Mouse (Mus musculus): Measurements from ENCODE around the gene Mall.

Gene Mall

GRCm38 (mm10) chr2:127729671-127730070, at the start of gene Mall:
Gene Mall (minus strand): TSS chr2:127729932.
- no peak for DNase-seq (ENCODE audit: low spot score)

DNA sequence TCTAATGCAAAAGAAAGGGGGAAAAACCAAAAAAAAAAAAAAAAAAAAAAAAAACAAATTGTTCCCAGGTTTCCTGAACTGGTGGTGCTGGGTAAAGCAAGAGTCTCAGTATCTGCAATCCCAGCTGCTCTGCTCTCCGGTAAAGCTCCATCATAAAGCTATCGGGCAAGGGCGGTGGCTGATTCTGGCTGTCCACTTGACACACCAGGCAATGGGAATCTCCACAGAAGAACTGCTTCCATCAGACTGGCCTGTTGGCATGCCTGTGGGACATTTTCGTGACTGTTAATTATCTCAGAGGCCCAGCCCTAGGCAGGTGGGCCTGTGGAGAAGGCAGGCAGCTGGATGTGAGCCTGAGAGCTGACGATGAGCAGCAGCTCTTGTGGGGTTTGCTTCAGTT, 48.7 kb upstream of the Mall start:
- DNase-seq (ENCODE audit: low spot score) = no peak

DNA sequence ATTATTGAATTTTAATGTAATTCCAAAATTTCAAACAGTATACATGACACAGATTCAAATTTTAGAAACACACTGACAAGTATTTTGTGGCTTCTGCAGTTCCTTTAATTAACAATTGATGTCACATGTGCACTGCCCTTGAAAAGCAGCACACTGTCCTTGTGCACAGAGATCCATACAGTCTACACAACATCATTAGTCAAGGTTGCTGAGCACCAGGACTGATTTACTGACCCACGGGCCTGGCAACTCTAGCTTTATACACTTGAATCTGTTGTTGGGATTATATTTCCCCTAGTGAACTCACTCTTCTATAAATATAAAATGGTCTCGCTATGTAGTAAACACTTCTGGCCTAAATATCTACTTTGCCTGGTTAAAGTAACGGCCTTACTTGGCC, 45.3 kb upstream of the Mall start:
- no peak for DNase-seq (ENCODE audit: low spot score)

- DNase-seq (ENCODE audit: low spot score) = no peak
These were observed 44.8 kb upstream of the Mall start for GRCm38 (mm10) chr2:127774578-127774941.

DNA sequence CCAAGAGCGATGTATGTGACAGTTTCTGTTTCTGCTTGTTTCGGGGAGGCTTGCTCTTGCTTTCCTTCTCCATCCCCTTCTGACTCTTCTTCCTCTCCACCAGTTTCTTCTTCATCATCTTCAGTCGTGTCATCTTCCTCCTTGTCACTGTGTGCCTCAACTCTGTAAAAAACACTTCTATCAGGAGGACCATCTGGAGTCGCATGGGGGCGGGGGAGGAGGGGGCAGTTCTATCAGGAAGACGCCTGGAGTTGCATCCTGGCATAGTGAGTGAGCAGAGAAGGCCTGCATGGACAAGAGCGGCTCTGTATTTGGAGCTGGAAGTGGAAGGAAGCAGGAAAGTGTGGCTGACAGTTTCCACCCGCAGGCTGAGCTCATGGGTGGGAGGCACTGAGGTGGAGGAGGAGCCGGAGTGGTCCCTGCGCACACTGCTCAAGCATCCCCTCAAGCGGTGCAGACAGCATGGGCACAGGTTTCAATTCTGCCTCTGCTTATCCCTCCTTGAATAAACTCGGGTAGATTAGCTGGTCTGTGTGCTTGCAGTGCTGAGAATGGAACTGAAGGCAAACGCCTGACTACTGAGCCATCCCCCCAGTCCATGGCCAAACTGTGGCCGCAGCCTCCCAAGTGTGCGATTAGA, 44.3 kb upstream of the Mall start:
- no peak for DNase-seq (ENCODE audit: low spot score)

DNA sequence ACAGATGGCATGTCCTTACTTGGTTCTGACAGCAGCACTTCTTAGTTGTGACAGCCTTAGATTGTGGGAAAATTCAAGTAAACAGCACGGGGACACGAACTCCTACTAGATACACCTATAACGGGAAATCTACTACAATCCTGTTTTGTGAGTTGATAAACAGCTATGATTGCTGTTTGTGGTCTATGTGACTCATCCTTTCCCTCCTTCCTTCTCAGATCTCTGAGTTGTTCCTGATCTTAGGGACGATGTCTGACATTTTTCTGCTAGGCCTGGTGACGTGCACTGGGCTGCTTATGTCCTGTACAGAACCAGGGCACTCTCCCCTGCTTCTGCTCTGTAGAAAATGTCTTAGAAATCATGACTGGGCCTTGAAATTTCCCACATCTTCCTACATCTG, 31.9 kb upstream of the Mall start:
- DNase-seq (ENCODE audit: low spot score) = no peak

DNA sequence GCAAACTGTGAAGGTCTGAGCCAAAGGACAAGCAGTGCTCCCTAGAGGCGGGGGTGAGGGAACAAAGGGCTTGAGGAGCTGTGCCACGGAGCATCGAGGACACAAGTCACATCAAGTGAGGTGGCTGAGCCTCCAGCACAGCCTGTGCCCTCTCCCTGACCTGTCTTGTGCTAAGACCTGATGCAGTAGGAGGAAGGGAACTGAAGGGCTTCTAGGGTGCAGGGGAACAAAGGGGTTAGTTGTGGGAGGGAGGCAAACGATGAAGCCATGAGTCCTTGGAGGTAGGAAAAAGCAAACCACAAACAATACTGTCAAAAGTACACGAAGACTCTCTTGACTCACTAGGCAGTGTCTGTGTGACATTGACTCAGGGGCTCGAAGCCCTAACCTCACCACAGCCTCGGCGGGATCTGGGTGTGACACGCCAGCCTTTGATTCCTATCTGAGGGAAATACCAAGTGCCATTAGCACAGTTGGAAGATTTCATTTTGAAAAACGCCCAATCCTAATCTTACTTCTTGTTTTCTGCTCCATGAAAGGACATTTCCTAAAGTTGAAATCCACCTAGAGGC, 30.8 kb upstream of the Mall start:
- no peak for DNase-seq (ENCODE audit: low spot score)

DNA sequence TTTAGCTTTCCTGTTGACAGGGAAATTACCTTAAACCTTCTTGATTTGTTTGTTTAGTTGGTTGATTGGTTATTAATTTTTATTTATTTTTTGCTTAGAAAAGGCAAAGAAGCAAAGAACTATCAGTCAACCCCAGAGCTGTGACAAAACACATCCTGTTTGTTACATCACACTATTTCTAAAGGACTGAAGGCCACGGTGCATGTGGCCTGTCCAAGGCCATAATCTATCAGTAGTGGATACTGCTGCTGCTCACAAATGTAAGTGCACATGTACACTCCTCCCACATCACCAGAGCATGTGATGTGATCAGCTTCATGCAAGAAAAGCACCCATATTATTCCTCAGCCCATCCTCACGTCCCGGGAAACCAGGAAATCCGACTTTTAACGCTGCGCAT, 30.3 kb upstream of the Mall start:
- no peak for DNase-seq (ENCODE audit: low spot score)

GRCm38 (mm10) chr2:127759157-127759880, 29.6 kb upstream of the Mall start:
- DNase-seq (ENCODE audit: low spot score) = no peak

DNA sequence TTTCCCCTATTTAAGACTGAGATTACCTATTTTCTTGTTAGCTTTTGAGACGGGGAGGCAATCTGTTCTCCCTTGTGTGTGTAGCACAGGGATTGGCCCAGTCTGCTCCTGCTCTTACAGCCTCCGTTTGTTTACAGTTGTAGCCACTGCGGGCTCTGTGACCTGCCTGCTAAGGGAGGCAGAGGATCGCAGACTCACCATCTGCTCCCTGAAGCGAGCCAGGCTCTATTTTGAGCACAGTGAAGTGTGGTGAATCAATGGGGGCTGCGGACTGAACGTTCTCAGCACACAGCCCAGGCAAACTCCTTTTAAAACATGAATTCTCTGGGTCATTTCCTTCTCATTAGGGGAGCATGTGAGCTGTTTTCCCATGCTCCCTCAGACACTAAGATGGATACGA, 27.4 kb upstream of the Mall start:
- peak; percentile 52 for DNase-seq (ENCODE audit: low spot score)

DNA sequence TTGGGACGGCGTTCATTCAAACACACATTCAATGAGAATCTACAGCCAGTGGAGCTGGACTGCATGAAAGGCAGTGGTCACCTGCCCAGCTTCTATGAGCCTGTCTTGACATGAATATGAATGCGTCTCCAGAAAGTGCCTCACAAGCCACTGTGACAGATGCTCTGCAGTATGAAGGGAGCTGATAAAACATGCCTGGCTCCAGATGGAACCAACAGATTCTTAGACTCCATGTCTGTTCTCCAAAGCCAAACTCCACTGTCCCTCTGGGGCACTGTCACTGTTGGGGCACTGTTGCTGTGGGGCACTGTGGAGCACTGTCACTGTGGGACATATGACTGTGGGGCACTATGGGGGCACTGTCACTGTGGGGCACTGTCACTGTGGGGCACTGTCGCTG, 24.4 kb upstream of the Mall start:
- DNase-seq (ENCODE audit: low spot score) = peak; percentile 21

DNA sequence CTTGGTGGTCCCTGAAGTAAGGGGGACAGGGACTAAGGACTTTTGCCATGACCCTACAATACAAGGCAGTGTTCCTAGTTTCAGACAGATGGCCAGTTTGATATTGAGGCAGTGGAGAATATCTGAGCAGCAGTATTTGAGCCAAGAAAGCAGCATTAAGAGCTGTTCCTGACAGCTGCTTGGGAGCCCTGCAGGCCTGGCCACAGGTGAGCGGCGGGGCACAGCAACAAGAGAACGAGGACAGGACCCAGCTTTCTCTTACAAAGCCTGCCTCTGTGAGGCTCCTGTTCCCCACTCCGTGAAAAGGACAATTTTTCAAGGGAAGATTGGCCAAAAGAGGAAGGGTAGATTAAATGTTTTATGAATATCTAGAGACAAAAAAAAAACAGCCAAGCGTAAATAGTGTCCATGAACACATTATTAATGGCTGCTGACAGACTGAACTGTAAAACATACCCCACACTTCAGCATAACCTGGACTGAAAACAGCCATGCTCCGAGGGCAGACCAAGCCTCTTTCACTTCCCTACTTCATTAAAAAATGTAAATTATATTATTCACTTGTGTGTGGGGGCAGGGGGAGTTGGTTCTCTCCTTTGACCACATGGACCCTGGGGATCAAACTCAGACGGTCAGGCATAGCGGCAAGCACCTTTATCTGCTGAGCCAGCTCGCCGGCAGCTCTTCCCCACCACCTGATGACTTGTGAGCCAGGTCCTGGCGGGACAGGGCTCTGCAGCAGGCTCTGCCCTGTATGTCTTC, 22.3 kb upstream of the Mall start:
- no peak for DNase-seq (ENCODE audit: low spot score)

DNA sequence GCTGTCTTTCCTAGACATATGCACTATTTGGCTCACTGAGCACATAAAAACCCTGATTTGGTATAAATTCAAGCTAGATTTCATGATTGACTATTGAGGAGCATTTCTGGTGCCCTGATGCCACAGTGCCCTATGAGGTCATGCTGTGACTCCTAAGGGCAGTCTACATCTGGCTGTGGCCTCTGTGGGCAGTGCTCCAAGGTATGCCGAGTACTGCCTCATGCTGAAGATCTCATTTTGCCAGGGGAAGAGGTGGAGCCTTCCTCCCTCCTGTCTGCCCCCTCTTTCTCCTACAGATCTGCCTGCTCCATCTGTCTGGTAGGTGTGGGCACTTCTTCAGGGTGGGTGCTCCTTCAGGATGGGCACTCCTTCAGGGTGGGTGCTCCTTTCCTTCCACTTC, 19.6 kb upstream of the Mall start:
- no peak for DNase-seq (ENCODE audit: low spot score)

- no peak for DNase-seq (ENCODE audit: low spot score)
These were observed 18.6 kb upstream of the Mall start for GRCm38 (mm10) chr2:127748316-127748715.

DNA sequence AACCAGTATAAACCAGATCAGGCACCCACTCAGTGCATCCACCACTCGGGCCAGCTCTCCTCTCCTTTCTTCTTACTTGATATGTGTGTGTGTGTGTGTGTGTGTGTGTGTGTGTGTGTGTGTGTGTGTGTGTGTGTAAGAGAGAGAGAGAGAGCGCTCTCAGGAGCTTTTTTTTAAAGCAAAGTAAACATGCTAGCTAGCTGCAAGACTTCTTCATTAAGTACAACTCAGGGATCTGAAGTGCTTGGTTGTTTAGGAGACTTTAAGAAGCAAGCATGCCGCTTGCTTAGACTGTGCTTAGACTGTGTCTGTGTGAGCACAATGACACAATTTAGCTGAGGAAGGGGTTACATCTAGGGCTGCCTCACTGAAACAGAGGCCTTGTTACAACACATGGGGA, 12.9 kb upstream of the Mall start:
- DNase-seq (ENCODE audit: low spot score) = no peak

- DNase-seq (ENCODE audit: low spot score) = no peak
These were observed 11.2 kb upstream of the Mall start for GRCm38 (mm10) chr2:127740756-127741519.

- DNase-seq (ENCODE audit: low spot score) = no peak
These were observed 8.2 kb upstream of the Mall start for GRCm38 (mm10) chr2:127737885-127738284.

DNA sequence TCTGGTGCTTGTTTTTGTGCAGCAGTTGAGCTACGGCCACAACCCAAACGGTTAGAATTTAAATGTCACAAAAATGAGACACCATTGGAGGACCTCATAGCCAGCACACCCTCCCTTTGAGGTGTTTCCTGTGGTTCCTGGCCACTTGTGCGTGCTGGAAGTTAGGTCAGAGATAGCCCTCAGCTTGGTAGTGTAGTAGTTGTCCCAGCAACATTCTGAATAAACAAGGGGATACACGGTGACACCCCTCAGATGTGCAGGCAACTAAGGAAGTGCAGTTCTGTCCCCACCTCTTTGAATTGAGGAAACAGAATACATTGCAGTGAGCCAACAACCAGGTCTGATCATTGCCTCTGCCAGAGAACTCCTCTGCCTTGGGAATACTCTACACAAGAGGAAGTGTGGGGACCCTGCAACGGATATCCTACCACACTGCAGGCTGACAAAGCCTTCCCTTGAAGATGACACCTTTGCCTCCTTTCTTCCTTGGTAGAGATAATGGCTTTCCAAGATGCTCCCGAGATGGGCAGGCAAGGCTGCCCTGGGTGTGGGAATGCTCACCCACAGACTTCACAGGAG, 7.0 kb upstream of the Mall start:
- no peak for DNase-seq (ENCODE audit: low spot score)

- DNase-seq (ENCODE audit: low spot score) = no peak
These were observed 5.9 kb upstream of the Mall start for GRCm38 (mm10) chr2:127735512-127736145.

DNA sequence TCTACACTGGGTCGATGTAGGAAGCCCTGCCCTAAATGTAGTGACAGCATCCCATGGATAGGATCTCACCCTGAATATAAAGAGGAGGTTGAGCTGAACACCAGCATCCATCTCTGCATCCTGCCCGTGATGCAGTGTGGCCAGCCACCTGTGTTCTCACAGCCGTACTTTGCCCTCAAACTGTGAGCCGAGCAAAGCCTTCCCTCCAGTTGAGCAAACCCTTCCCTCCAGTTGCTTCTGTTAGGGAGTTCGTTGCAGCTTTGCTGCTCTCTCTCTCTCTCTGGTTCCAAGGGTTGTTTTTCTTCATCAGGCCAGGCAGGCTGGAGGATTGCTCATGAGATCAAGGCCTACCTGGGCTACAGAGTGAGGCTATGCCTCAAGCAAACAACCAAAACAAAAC, 5.2 kb upstream of the Mall start:
- no peak for DNase-seq (ENCODE audit: low spot score)

DNA sequence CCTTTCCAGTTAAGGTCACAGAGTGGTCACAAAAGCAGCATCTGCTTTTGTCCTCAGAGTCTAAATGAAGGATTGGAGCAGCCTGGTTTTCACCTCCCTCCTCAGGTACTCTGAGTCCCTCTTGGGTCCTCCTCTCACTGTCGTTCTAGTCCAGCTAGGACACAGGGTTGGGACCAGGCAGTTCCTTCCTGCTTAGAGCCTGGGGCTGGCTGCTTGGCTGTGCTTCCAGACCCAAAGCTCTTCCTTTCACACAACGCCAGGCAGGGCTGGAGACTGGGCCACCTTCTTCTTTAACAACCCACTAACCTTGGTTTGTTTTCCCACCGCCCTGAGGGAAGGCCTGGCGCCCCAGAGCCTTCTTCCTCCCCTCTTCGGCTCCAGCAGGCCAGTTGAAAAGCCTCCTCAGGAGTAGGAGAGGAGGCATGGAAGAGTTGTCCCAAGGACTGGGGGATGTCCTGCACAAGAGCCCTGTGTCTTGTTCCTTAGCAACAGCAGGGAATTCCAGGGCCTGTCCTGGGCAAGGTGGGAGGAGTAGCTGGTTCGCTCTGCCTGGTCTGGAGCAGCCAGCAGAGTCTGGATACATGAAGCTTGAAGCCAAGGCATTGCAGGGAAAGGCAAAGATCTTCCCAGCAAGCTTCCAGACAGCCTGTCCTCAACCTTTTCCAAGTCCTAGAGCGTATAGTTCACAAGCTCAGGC, 717 bp upstream of the Mall start:
- no peak for DNase-seq (ENCODE audit: low spot score)
